Mouse (Mus musculus) lung, postnatal 25 days (tissue): ENCODE measurements around the gene Slc7a6.
"Not testable (repeated sequence)": the region's sequence is repeated elsewhere in the genome, so short reads cannot be mapped to it uniquely, and the experiment has no call there.

Experiments
- DNase-seq: peaks from one replicate; pipeline ENCODE4 v3.0.0; 2022; ENCODE audit warnings: low spot score

The Slc7a6 gene

GRCm38 (mm10) chr8:106189162-106189561 lies 20.5 kb downstream of the Slc7a6 start:
- no peak for DNase-seq

DNA sequence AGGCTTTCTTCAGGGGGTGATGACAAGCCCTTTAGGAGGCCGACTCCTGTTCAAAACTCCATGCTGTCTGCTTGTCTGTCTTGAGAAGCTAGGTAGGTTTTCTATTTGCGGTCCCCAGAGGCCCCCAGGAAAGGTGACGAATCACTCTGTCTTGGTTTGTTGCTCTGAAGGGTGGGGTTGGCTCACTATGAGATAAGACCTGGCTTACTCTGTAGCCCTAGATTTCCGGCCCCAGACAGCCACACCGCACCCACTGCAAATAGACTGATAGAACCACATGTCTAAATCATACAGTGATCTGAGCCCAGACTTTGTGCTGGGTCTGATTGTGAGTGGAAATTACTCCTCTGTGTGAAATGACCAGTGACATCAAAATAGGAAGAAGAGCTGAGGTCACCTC lies 23.0 kb downstream of the Slc7a6 start:
- DNase-seq = no peak

DNA sequence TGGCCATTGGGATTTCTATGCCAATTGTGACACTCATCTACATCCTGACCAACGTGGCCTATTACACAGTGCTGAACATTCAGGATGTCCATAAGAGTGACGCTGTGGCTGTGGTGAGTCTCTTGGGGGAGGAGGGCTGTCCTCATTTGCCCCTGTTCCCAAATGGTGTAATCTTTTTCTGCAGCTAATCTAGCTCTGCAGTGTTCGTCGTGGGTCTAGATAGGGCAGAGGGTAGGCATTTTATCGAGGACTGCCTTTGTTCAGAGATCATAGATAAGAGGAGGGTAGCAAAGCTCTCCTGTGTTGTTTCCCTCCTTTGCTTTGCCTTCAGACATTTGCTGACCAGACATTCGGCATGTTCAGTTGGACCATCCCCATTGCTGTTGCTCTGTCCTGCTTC lies 24.5 kb downstream of the Slc7a6 start:
- DNase-seq = no peak

DNA sequence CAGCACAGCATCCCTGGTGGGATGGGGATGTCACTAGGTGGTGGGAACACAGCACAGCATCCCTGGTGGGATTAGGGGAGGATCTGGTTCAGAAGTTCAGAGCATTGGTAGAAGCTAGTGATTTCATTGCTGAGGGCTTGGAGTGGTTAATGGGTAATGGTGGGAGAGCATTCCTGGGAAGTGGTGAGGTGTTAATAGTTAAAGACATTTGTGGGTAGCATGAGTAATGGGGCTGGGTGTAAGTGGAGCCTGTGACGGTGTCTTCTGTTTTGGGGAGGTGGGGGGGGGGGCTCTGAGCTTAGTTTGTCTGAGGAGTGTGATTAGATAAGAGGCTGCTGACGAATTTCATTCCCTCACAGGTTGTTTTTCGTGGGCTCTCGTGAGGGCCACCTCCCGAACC lies 25.4 kb downstream of the Slc7a6 start:
- no peak for DNase-seq

- peak; percentile 60 for DNase-seq
Observed at GRCm38 (mm10) chr8:106198741-106199140, 30.1 kb downstream of the Slc7a6 start.

GRCm38 (mm10) chr8:106199596-106199995 lies 30.9 kb downstream of the Slc7a6 start:
- not testable (repeated sequence) for DNase-seq

- peak; percentile 10 for DNase-seq
Observed at GRCm38 (mm10) chr8:106210035-106210731, 41.5 kb downstream of the Slc7a6 start.

- DNase-seq = peak; percentile 96
Observed at GRCm38 (mm10) chr8:106210821-106211345, 42.2 kb downstream of the Slc7a6 start, which contains the start of the genes Slc7a6os and Prmt7. Slc7a6os (minus strand) TSS chr8:106210935. Prmt7 (plus strand) TSS chr8:106210936.

GRCm38 (mm10) chr8:106211421-106211820 lies 42.8 kb downstream of the Slc7a6 start:
- no peak for DNase-seq

DNA sequence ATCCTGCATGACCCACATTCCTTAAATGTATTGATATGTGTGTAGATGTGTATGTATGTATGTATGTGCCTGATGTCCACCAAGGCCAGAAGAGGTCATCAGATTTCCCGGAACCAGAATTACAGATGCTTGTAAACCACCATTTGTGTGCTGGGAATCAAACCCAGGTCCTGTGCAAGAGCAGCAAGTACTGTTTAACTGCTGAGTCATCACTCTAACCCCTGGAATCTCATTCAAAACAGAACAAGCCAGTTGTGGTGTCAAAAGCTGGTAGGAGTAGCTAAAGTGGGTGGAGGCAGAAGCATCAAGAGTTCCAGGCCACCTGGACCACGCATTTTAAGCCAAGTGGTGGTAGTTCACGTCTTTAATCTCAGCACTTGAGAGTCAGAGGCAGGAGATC lies 45.3 kb downstream of the Slc7a6 start:
- DNase-seq = no peak

DNA sequence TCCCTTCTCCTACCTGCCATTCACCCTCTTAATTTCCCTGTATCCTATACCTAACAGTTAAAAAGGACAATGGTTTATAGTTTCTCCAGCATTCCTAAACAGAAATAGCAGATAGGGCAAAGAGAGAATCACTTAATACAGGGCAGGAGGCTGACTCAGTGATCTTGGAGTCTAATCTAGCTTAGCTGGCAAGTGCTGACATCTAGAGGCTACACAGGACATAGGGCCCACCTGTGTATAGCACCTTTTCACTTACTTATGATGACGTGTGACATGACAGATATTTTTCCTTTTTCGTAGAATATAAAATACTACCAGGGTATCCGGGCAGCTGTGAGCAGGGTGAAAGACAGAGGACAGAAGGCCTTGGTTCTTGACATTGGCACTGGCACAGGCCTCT lies 51.0 kb downstream of the Slc7a6 start:
- DNase-seq = no peak

DNA sequence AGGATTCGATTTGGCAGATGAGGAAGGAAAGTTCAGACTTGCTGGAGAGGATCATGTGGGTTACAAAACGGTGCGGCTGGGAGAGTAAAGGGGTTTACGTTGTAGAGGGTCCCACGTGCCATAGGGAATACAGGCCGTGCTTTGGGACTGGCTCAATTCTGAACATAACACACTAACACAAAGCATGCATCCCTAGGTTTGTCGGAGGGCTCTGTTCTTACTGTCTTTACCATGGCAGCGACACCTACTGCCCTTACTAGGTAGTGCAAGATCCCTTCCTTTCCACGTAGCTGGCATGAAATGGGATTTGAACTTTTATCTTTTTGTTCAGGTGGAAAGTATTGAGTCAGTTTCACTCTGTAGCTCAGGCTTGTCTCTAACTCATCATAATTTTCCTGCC lies 57.9 kb downstream of the Slc7a6 start:
- peak; percentile 35 for DNase-seq

DNA sequence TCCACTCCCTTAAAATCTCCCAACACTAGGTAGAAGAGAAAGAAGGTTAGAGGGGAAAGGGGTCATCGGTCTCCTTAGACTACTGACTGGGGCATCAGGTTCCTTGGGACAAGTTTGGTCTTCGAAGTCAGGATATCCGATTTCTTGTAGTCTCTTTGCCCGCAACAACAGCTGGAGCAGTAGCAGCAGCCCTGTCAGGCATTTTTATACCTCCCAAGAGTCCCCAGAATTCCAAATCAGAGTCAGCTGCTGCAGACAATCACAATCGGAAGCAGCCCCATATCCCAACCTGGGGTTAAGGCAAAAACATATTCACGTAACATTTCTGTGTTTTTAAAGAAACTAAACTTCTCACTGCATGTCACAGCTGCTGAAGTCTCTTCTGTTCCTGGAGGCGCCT lies 62.9 kb downstream of the Slc7a6 start:
- DNase-seq = no peak

DNA sequence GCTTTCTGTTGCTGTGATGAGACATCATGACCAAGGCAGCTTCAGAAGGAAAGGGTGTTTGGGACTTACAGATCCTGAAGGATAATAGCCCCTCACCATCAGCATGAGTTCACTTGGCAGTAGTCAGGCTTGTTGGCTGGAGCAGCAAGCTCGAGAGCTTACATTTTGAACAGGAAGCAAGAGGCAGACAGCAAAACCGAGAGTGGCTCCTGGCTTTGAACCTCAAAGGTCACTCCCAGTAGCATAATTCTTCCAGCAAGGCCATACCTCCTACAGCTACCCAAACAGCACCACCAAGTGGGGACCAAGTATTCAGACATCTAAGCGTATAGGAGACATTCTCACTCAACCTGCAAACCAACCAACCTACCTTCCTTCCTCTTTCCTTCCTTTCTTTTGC lies 64.1 kb downstream of the Slc7a6 start:
- DNase-seq = no peak

- no peak for DNase-seq
Observed at GRCm38 (mm10) chr8:106234567-106235261, 66.1 kb downstream of the Slc7a6 start.

DNA sequence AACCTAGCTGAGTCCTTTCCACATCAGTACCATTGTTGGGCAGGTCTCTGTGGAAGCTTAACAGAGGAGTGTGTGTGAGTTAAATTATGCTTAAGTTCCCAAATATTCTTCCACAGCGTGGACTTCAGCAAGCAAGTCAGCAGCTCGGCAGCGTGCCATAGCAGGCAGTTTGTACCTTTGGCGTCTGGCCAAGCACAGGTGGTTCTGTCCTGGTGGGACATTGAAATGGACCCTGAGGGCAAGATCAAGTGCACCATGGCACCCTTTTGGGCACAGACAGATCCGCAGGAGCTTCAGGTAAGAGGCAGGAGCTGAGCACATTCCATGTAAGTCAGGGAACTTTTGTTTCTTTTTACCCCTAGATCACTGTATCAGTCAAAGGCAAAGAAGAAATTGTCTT lies 68.4 kb downstream of the Slc7a6 start:
- no peak for DNase-seq
